Mouse (Mus musculus): ENCODE measurements at regions not wholly inside any gene's neighbourhood (a gene's known extent, or its start where the extent isn't known, plus 50 kb on each side); places are given as distances from the start of the nearest gene placed in this dataset.
A peak's percentile ranks its signal among the peaks of the same experiment; 100 is the strongest.
"Not testable (repeated sequence)": the region's sequence is repeated elsewhere in the genome, so short reads cannot be mapped to it uniquely, and the experiment has no call there.

- ATAC-seq (ENCODE audit: poor library complexity, severe bottlenecking): no peak
Observed at GRCm38 (mm10) chr3:20892916-20893430, 526.0 kb upstream of the Agtr1b start.

GRCm38 (mm10) chr3:20864241-20864640, 497.3 kb upstream of the Agtr1b start:
- ATAC-seq (ENCODE audit: poor library complexity, severe bottlenecking): no peak

- ATAC-seq (ENCODE audit: poor library complexity, severe bottlenecking): no peak
Observed at GRCm38 (mm10) chr3:20831038-20831437, 464.1 kb upstream of the Agtr1b start.

DNA sequence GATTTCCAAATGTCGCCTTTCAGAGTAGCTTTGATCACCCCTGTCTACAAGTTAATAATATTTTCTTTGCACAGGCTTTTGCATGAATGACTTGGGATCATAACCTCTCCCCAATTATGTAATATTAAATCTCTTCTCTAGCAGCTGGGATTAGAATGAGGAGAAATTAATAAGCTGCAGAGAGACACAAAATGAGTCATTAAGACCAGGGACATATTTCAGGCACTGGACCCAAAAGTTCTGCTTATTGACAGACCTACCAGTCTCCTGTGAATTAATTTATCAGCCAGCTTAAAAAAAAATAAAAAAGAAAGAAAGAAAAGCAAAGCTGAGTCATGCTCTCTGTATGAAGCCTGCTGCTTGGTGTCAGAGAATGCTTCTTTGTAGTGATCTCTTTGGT, 462.4 kb upstream of the Agtr1b start:
- no peak for ATAC-seq (ENCODE audit: poor library complexity, severe bottlenecking)

- ATAC-seq (ENCODE audit: poor library complexity, severe bottlenecking): no peak
Observed at GRCm38 (mm10) chr3:20828811-20829210, 461.8 kb upstream of the Agtr1b start.

- ATAC-seq (ENCODE audit: poor library complexity, severe bottlenecking): peak; percentile 75
Observed at GRCm38 (mm10) chr3:20825661-20826334, 458.8 kb upstream of the Agtr1b start.

GRCm38 (mm10) chr3:20822226-20822625, 455.2 kb upstream of the Agtr1b start:
- ATAC-seq (ENCODE audit: poor library complexity, severe bottlenecking): no peak

DNA sequence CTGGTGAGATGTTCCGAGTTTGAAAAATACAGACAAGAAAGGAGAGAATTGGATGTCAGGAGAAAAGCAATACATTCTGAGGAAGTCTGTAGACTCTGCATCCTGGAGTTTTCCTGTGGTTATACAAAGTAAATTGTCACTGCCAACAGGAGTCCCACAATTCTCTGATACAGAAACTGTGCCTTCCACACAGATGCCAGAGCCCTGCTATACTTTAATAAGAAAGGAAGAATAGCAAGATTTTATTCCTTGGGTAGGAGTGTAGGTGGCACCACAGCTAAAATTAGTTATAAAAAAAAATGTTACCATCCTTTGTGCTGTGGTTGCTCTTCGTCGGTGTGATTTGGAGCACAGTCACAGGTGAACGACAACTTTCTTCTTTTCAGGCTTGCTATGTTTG, 454.7 kb upstream of the Agtr1b start:
- ATAC-seq (ENCODE audit: poor library complexity, severe bottlenecking): no peak

DNA sequence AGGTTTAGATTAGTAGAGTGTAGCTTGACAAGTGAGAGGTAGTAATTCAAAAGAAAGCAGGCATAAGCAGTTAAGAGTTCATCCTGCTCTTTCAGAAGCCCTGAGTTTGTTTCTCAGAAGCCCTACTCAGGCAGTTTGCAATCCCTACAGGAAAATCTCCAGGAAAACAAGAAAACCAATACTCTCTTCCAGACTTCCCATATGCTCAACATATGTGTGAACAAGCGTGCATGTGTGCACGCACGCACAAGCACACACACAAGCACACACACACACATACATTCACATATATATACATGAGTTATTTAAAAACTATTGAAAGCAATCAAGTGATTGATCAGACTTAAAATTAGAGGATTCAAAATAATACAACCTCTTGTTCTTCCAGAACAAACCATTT, 453.1 kb upstream of the Agtr1b start:
- no peak for ATAC-seq (ENCODE audit: poor library complexity, severe bottlenecking)

DNA sequence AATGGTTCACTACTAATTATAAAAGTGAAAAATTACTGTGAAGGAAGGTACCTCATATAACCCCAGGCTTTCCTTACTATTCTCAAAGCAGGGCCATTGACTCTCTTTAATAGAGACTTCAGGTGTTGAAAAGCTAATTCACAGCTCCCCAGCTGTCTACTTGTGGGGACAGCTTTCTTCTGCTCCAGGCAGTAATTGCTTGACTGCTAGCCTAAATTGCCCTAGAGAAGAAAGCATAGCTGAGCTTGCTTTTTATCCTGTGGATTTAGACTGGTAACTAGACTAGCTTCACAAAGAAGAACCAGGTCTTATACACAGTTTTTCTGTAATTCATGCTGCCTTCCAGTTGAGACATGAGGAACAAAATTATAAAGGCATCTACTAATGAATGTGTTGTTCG, 452.6 kb upstream of the Agtr1b start:
- no peak for ATAC-seq (ENCODE audit: poor library complexity, severe bottlenecking)

GRCm38 (mm10) chr3:20816613-20817012, 449.6 kb upstream of the Agtr1b start:
- peak; percentile 77 for ATAC-seq (ENCODE audit: poor library complexity, severe bottlenecking)

GRCm38 (mm10) chr3:20794256-20794655, 427.3 kb upstream of the Agtr1b start:
- no peak for ATAC-seq (ENCODE audit: poor library complexity, severe bottlenecking)

GRCm38 (mm10) chr3:20792503-20792902, 425.5 kb upstream of the Agtr1b start:
- ATAC-seq (ENCODE audit: poor library complexity, severe bottlenecking): no peak

- ATAC-seq (ENCODE audit: poor library complexity, severe bottlenecking): no peak
Observed at GRCm38 (mm10) chr3:20777883-20778282, 410.9 kb upstream of the Agtr1b start.

DNA sequence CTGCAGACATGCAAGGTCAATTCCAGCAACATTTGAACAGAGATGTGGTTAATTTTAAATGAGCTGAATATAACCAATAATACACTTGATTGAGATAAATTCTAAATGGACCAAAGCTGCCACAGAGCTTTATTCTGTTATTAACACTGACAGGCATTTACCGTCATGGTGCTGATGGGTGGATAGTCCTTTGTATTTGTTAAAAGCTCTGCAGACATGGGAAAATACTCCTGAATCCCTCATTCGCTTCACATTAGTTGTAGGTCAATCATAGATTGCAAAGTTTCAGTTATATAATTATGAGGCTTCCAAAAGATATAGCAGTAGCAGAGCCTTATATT, 410.0 kb upstream of the Agtr1b start:
- no peak for ATAC-seq (ENCODE audit: poor library complexity, severe bottlenecking)

DNA sequence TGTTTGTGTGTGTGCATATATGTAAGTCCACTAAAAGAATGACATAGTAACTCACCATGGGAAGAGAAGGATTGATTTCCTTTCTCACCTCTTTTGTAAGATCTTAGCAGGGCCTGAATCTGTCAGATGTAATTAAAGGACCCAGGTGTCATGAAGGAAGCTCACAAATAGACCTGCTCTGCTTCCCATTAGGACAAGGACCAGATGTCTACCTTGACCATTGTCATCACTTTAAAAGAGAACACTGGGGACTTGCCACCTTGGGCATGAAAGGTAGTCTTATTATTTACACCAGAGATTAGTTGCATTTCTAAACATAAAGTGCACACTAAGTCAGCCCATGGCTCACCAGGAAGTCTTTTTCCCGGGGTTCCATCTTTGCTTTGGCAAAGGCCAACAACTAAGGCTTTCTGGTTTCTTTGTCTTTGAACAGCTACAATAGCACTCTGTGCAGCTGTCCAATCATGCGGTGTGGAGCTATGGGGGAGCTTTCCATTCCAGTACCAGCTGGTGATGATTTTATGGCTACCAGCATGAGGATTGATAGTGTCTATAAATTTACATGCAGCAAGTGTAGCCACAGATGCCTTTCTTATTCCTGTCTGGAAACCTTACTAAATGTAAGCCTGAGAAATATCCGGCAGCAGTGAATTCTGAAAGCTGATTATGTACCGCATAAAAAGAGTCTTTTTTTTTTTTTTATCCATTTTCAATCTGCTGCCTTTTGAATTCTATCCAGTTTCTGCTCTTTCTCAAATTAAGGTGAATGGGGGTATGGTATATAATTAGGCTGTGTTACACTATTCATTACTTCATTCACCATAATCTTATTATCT, 409.4 kb upstream of the Agtr1b start:
- ATAC-seq (ENCODE audit: poor library complexity, severe bottlenecking): no peak

DNA sequence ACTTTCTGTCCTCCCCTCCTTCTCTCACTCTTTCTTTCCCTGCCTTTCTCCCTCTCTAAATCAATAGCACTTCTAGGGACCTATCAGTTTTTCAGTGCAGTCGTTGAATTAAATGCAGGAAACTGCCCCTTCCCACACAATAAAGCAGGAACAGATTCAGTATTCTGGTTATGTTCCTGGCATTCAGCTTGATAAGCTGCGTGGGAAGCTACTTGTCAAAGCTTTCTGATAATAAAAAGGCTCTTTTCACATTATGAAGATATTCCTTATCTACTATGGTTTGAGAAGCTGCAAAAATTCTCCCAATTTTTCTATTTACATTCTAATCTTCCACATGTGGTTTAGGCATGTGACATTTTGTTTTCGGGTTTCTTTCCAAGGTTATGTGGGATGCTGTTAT, 367.3 kb upstream of the Agtr1b start:
- no peak for ATAC-seq (ENCODE audit: poor library complexity, severe bottlenecking)

DNA sequence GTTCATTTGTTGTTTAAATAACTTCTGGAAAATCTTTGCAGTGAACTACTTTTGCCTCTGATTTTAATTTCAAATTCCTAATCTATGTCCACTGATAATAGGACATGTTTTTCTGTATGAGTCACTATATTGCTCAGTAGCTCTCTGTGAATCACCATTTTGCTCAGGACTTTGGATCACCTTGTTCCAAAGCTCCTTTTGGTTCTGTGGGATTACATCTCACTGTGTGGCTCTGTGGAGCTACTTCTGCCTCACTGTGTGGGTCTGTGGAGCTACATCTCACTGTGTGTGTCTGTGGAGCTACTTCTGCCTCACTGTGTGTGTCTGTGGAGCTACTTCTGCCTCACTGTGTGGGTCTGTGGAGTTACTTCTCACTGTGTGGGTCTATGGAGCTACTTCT, 365.0 kb upstream of the Agtr1b start:
- no peak for ATAC-seq (ENCODE audit: poor library complexity, severe bottlenecking)

- ATAC-seq (ENCODE audit: poor library complexity, severe bottlenecking): no peak
Observed at GRCm38 (mm10) chr3:20730481-20730880, 363.5 kb upstream of the Agtr1b start.

DNA sequence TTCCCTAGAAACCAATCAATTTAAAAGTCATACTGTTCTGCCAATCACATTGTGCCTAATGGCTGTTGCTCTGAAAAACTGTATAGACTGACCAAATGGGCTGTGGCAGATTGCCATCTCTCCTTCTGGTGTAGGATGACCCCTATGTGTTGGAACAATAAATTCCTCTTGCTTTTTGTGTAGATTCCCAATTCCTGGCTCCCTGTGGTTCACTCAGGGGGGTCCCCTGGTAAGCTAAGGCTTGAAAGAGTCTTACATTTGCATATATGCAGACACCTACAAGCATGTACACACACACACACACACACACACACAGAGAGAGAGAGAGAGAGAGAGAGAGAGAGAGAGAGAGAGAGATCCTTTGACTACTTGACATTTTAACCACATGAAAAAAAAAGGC, 362.8 kb upstream of the Agtr1b start:
- not testable (repeated sequence) for ATAC-seq (ENCODE audit: poor library complexity, severe bottlenecking)

DNA sequence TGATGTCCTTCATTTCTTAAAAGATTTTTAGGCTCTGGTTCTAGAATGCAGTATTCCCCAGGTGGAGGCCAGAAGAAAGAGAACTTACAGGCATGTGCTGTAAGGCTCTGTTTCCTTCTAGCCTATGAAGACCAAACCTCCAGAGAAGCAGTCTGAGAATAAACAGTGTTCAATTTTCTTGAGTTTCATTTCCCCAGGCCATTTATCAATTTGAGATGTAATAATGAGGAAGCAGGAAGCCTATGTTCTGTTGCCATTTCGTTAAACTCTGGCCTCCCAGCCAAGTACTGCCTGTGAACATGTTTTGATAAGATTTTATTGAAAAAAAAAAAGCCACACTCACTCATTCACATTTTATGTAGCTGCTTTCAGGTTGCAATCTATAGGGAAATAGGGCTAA, 347.7 kb upstream of the Agtr1b start:
- 0 out of 2 replicates have a peak, but pooled peaks have one; percentile 27 for ATAC-seq (ENCODE audit: poor library complexity, severe bottlenecking)

- ATAC-seq (ENCODE audit: poor library complexity, severe bottlenecking): no peak
Observed at GRCm38 (mm10) chr3:20709661-20710060, 342.7 kb upstream of the Agtr1b start.

All from megakaryocyte, adult 5-6 weeks (primary cell).